Mouse (Mus musculus): Measurements from ENCODE around the gene Gm7929.
"Not testable (repeated sequence)": the region's sequence is repeated elsewhere in the genome, so short reads cannot be mapped to it uniquely, and the experiment has no call there.

- TF ChIP-seq CTCF (IDR thresholded peaks at IDR 0.05; ENCODE audit: low read depth); EP300 (optimal IDR thresholded peaks at IDR 0.05): not testable (repeated sequence)
Measured at GRCm38 (mm10) chr14:41772341-41772740, 21.9 kb upstream of the Gm7929 start, which contains the start of gene Gm47189.

Measured in stomach, postnatal 0 days (tissue).